Mouse (Mus musculus) ES-E14 (cell line): ENCODE results near the gene Ctse.

Source experiments
- CHD2 ChIP-seq: IDR thresholded peaks from 2 replicates; pipeline ENCODE4 v1.6.1; 2014; ENCODE audit warnings: mild to moderate bottlenecking, low read depth, low read length, inconsistent platforms
- ZC3H11A ChIP-seq: IDR thresholded peaks from 2 replicates; pipeline ENCODE4 v1.6.1; 2012; ENCODE audit warnings: low read depth, mild to moderate bottlenecking, inconsistent platforms, low read length, borderline replicate concordance

GRCm38 (mm10) chr1:131613361-131614133 lies 24.6 kb upstream of the Ctse start:
- no peak for TF ChIP-seq CHD2
- no peak for TF ChIP-seq ZC3H11A
